Mouse (Mus musculus) liver, embryonic 16.5 days (tissue): ENCODE results near the gene Hoxa7. TPM values are rescaled to one million over a fixed set of nuclear protein-coding genes. Genes with fewer than 3 reads are reported as not detected.

Experiments
- ATAC-seq: fragments of 200-750 bp; cut with Nextera tagmentation; 2 replicates; pipeline ENCODE4 v1.8.0; 2017; ENCODE audit warnings: low read depth, mild to moderate bottlenecking, moderate number of reproducible peaks, moderate library complexity
- H3K27ac ChIP-seq: fragments of 300-500 bp; sonication (generic); 2 replicates; pipeline ENCODE4 v1.5.1; 2014; ENCODE audit warnings: mild to moderate bottlenecking, low read length
- H3K27me3 ChIP-seq: fragments of 300-500 bp; sonication (generic); 2 replicates; pipeline ENCODE4 v1.6.1; 2014; ENCODE audit warnings: low read depth, low read length, mixed read lengths; ENCODE audit not compliant: control insufficient read depth, insufficient read depth
- H3K36me3 ChIP-seq: fragments of 300-500 bp; sonication (generic); 2 replicates; pipeline ENCODE4 v1.6.1; 2014; ENCODE audit warnings: mild to moderate bottlenecking; ENCODE audit not compliant: control insufficient read depth, insufficient read depth
- H3K4me1 ChIP-seq: fragments of 300-500 bp; sonication (generic); 2 replicates; pipeline ENCODE4 v1.6.1; 2014; ENCODE audit warnings: low read depth, low read length, mixed read lengths; ENCODE audit not compliant: control insufficient read depth
- H3K4me2 ChIP-seq: fragments of 300-500 bp; sonication (generic); 2 replicates; pipeline ENCODE4 v1.6.1; 2014; ENCODE audit warnings: low read depth, low read length, mixed read lengths
- H3K4me3 ChIP-seq: fragments of 300-500 bp; sonication (generic); 2 replicates; pipeline ENCODE4 v1.5.1; 2014; ENCODE audit warnings: low read depth, mild to moderate bottlenecking, low read length
- H3K9ac ChIP-seq: fragments of 300-500 bp; sonication (generic); 2 replicates; pipeline ENCODE4 v1.6.1; 2014; ENCODE audit warnings: low read depth, low read length
- H3K9me3 ChIP-seq: fragments of 300-500 bp; sonication (generic); replicated peaks from 2 replicates; pipeline ENCODE4 v1.6.1; 2016; ENCODE audit warnings: low read length; ENCODE audit not compliant: control insufficient read depth
- WGBS: fragments of 180-500 bp; shearing (Covaris S2); extraction: QIAGEN DNeasy Blood & Tissue Kit; methylation state at CpG from one replicate; pipeline ENCODE4 v1.1.7; 2014; ENCODE audit not compliant: insufficient replicate concordance; 5-methylcytosine and 5-hydroxymethylcytosine counted together
- polyA plus RNA-seq: library from polyadenylated mRNA; unstranded; fragments of >200 nt; fragmentation: Nextera tagmentation; extraction: Ambion mirVana; gene quantifications from 2 replicates; pipeline ENCODE4 v1.2.1, GENCODE M21; 2015

Gene Hoxa7
- polyA plus RNA-seq, 1 experiment from 2014 or later = 0.34 TPM

DNA sequence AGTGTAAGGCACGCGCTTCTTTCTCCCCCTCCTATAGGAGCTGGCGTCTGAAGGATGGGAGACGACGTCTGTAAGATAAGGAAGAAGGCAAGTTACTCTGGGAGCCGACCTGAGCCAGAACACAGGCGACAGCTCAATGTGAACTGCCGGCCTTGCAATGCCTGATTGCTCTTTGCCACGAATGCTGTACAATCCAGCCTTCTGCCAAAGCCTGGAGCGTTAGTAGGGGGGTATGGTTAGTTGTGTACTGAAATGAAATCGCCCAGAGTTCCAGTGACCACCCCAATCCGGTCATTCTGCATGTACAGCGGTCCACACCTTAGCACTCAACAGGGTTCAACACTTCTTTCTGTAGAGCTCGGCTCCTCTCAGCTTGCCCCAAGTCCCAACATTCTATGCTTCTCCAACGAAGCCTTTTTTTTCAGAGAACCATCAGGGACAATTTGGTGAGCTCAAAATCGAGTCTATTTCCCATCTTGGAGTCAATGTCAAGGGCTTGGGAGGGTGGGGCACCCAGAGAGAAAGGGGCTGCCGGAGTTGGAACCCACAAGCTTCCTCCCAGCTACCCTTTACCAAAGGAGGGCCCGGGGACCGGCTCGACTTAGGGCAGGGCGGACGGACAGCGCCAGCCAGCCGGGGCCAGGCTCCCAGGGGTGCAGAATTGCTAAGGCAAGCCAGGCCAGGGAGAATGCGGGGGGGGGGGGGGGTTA is 37.6 kb upstream of the Hoxa7 start:
- Histone ChIP-seq H3K27me3 (peaks cover 84% of the 10 kb centered on the region), H3K27ac (no peak overlapping the region), H3K4me1 (peaks cover 3% of the 10 kb centered on the region; the same call in 1 of the 2 replicates), H3K4me2 (no peak overlapping the region), H3K4me3 (no peak overlapping the region), H3K36me3 (no peaks in the 10 kb centered on the region), H3K9ac (no peak overlapping the region), H3K9me3 (no peaks in the 10 kb centered on the region)
- WGBS = 1% methylated on average over 24 of the region's 25 CpGs
- no peak for ATAC-seq

DNA sequence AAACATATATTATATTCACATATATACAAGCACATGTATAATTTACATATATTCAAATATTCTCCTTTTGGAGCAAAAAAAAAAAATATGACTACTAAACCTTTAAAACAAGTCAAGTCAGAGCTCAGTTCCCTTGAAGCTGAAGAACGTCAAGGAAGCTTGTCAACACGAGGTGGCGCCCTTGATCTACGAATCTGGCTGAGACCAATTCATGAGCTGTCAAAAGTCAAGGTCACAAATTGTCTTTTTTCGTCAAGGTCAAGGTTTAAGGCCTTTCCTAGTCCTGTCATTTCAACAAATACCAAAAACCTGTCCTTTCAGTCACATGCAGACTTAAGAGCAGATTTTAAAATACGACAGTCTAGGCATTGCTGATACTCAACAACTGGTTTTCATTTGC is 35.3 kb upstream of the Hoxa7 start:
- peaks cover 84% of the 10 kb centered on the region for H3K27me3 ChIP-seq
- no peaks in the 10 kb centered on the region for H3K9me3 ChIP-seq
- no peak overlapping the region for H3K27ac ChIP-seq
- 0% methylated on average over 6 of the region's 6 CpGs for WGBS
- H3K9ac ChIP-seq = no peak overlapping the region
- ATAC-seq = no peak
- H3K4me3 ChIP-seq = no peak overlapping the region
- H3K4me2 ChIP-seq = no peak overlapping the region
- no peaks in the 10 kb centered on the region for H3K36me3 ChIP-seq
- H3K4me1 ChIP-seq = peaks cover 3% of the 10 kb centered on the region; the same call in 1 of the 2 replicates

DNA sequence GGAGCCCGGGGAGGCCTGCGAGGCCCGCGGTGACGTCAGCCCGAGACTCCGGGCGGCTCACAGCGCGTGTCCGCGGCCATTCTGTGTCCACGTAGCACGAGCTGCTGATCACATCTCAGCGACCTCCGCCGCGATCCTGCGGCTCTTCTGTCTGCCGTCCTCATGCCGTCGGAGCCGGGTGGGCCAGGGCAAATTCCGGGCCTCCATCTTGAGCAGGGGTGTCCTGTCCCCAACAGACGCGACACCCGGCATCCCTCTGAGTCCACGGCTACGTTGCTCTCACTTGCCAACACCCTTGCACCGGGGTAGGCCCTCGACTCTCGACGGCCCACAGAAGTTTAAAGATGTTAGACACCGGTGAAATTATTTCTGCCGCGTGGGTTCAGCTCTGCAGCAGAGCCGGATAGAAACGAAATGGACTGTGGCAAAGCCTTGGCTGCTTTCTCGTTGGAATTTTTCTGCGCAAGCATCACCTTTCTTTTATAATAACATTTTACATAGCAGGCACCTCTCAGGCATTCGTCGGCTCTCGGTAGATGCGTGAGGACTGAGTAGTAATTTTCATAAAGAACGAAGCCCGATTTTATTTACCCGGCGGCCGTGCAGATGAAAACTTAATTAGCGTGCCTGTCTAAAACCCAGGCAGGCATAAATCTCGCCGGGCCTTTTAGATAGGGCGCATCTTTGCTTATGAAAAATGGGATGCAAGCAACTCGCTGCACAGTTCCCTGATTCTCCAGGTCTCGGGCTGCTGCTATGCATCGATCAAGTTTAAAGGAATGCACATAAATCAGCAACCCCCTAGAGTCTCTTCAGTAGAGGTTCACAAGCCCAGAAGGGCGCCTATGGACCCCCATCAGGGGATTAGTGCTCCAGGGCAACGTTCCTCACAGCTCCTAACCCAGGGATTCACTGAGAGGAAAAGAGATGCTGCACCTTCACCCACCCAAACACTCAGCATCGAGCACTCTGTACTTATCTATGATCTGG is 32.2 kb upstream of the Hoxa7 start:
- Histone ChIP-seq H3K36me3 (no peaks in the 10 kb centered on the region), H3K27me3 (peaks cover 84% of the 10 kb centered on the region), H3K9ac (no peak overlapping the region), H3K9me3 (no peaks in the 10 kb centered on the region), H3K4me2 (no peak overlapping the region), H3K4me3 (no peak overlapping the region), H3K27ac (no peak overlapping the region), H3K4me1 (no peaks in the 10 kb centered on the region)
- 1% methylated on average over 59 of the region's 59 CpGs for WGBS
- no peak for ATAC-seq

DNA sequence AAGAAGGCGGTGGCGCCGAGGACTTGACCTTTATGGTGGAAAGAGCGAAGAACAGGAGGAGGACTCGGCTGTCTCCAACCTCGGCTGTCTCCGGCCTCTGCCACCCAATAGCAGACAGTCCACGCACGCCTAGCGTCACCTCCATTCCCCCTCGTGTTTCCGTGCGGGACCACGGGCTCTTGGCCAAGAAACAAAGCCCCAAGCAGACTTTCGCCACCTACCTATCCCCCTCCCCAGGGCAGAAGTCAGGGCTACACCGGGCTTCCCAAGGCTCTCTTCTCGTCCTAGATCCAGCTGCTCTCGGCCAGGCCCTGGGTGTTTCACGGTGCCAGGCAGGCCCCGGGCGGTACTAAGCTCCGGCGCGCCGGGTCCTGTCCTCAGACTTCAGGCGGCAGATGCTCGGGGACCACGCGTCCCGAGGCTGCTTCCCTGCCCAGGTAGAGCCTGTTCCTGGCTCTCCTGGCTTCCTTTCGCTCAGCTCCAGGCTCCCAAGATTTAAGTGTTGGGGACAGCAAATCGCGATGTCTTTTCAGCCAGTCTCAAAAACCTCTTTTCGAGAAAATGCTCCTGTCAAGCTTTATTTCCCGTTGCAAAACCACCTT is 31.2 kb upstream of the Hoxa7 start:
- under 1% methylated on average over 35 of the region's 35 CpGs for WGBS
- Histone ChIP-seq H3K36me3 (no peaks in the 10 kb centered on the region), H3K4me1 (no peaks in the 10 kb centered on the region), H3K9ac (no peak overlapping the region), H3K27me3 (peaks cover 84% of the 10 kb centered on the region), H3K4me2 (no peak overlapping the region), H3K9me3 (no peaks in the 10 kb centered on the region), H3K4me3 (no peak overlapping the region), H3K27ac (no peak overlapping the region)
- no peak for ATAC-seq

DNA sequence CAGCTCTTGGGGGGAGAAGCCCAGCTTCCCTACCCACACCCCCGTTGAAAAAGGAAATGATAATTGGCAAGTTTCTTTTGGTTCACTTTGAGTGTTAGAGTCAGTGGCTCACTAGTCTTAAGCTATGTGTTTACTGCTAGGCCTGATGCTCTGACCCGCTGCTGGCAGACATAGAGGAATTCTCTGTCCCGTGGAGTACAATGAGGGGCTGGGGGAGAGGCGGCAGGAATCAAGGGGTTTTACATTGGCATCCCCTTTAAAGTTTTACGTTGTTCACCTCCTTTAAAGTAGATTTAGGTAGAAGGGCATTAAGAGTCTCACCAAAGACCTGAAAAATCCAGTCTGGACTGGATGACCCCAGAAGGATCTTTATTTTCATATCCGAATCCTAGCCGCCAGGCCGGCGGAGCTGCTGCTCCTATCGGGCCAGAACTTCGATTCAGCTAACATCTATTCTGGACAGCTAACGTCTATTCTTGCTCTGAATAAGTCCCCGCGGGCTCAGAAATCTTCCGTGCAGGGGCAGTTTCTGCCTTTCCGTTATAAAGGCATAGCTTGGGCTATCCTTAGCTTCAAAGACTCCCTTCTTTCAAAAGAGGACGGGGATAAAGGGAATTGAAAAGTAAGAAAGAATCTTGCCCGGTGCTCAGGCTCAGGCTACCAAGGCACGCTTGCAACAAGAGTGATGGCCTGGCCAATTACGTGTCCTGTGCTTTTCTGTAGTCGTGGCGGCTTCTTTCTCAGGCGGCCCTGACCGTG is 30.5 kb upstream of the Hoxa7 start:
- H3K27me3 ChIP-seq = peaks cover 85% of the 10 kb centered on the region
- no peak overlapping the region for H3K4me2 ChIP-seq
- H3K9me3 ChIP-seq = no peaks in the 10 kb centered on the region
- no peak overlapping the region for H3K4me3 ChIP-seq
- 3% methylated on average over 24 of the region's 24 CpGs for WGBS
- H3K27ac ChIP-seq = no peak overlapping the region
- H3K4me1 ChIP-seq = no peaks in the 10 kb centered on the region
- ATAC-seq = no peak
- H3K36me3 ChIP-seq = no peaks in the 10 kb centered on the region
- no peak overlapping the region for H3K9ac ChIP-seq

DNA sequence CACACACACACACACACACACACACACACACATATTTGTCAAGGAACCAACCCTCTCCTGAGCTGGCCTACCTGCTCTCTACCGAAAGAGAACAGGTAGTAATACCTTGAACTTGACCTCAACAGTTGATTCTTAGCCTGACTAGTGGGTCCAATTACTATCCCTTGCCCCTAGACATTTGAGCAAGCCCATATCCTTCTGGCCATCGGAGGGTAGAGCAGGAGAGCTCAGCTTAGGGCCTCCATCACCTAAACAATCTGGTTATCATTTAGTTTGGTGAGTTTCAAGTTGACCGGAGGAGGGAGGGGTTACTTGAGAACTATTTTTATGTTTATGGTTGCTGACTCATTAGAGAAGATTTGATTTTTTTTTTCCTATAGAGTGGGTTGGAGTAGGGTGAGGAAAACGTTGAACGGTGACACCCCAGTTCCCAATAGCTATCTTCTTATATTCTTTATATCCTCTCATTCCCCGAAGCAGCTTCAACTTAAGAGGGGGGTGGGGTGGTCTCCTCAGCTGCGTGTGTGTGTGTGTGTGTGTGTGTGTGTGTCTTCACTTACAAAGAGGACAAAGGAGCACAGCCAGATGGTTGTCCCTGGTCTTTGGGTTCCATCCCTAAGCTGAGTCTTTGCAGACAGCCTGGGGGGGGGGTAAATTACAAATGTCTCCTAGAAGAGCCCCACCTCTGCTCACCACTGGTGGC is 29.7 kb upstream of the Hoxa7 start:
- Histone ChIP-seq H3K27me3 (peaks cover 87% of the 10 kb centered on the region), H3K9ac (no peak overlapping the region), H3K9me3 (no peaks in the 10 kb centered on the region), H3K4me1 (no peaks in the 10 kb centered on the region), H3K27ac (no peak overlapping the region), H3K4me3 (no peak overlapping the region), H3K36me3 (no peaks in the 10 kb centered on the region), H3K4me2 (no peak overlapping the region)
- WGBS = 9% methylated on average over 7 of the region's 7 CpGs
- no peak for ATAC-seq

DNA sequence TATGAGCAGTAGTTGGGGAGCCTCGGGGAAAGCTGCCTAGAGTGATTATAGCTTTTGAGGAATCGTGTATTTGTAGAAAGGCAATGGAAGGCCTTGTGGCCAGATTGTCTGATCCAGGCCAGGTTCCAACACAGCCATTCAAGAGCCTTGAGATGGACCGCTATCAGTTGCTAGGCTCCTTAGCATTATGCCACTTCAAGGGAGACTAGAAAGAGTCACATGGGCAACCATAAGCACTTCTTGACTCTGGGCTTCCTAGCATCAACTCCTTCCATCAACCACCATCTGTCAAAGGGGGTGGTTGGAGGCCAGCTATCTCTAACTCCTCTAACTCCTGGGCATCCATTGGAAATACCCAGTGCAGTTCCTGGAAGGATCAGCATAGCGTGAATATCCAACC is 28.2 kb upstream of the Hoxa7 start:
- H3K9me3 ChIP-seq = no peaks in the 10 kb centered on the region
- no peaks in the 10 kb centered on the region for H3K36me3 ChIP-seq
- peaks cover 95% of the 10 kb centered on the region for H3K27me3 ChIP-seq
- ATAC-seq = no peak
- H3K4me2 ChIP-seq = no peak overlapping the region
- H3K27ac ChIP-seq = no peak overlapping the region
- no peak overlapping the region for H3K9ac ChIP-seq
- 0% methylated on average over 4 of the region's 4 CpGs for WGBS
- no peak overlapping the region for H3K4me3 ChIP-seq
- H3K4me1 ChIP-seq = no peaks in the 10 kb centered on the region; the same call in 1 of the 2 replicates

DNA sequence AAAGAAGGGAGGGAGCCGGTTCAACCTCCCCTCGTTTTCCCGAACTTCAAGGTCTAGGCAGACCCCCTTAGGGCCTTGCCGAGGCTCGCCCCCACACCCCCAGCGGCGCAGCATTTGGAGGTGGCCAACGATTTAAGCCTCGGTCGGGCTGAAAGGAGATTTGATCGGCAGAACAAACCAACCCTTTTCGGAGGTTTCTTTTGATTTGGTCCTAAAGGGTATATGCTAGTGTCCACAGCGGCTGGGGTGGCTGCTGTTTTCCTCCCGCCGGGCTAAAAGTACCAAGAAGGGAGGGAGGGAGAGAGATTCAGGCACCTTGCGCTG is 27.7 kb upstream of the Hoxa7 start:
- WGBS = 2% methylated on average over 16 of the region's 16 CpGs
- Histone ChIP-seq H3K27ac (no peak overlapping the region), H3K27me3 (peaks cover 98% of the 10 kb centered on the region), H3K4me2 (no peak overlapping the region), H3K4me3 (no peak overlapping the region), H3K9me3 (no peaks in the 10 kb centered on the region), H3K36me3 (no peaks in the 10 kb centered on the region), H3K4me1 (no peaks in the 10 kb centered on the region; the same call in 1 of the 2 replicates), H3K9ac (no peak overlapping the region)
- ATAC-seq = no peak
